Mouse (Mus musculus): Measurements from ENCODE around the gene Rfng.

GRCm38 (mm10) chr11:120799316-120799890 is 15.4 kb upstream of the Rfng start:
- TF ChIP-seq CTCF (IDR thresholded peaks at IDR 0.05; ENCODE audit: low read depth) (no peak), EP300 (optimal IDR thresholded peaks at IDR 0.05) (no peak)

All from stomach, postnatal 0 days (tissue).